Mouse (Mus musculus) ES-E14 (cell line): ENCODE data around the gene Asns.

Source experiments
- HCFC1 ChIP-seq: IDR thresholded peaks from 2 replicates; pipeline ENCODE4 v1.6.1; 2012; ENCODE audit warnings: low read length, inconsistent platforms, borderline replicate concordance; ENCODE audit not compliant: insufficient read depth
- ZC3H11A ChIP-seq: IDR thresholded peaks from 2 replicates; pipeline ENCODE4 v1.6.1; 2012; ENCODE audit warnings: low read depth, mild to moderate bottlenecking, inconsistent platforms, low read length, borderline replicate concordance
- ZNF384 ChIP-seq: IDR thresholded peaks from 2 replicates; pipeline ENCODE4 v1.6.1; 2012; ENCODE audit warnings: low read depth, low read length, inconsistent platforms

DNA sequence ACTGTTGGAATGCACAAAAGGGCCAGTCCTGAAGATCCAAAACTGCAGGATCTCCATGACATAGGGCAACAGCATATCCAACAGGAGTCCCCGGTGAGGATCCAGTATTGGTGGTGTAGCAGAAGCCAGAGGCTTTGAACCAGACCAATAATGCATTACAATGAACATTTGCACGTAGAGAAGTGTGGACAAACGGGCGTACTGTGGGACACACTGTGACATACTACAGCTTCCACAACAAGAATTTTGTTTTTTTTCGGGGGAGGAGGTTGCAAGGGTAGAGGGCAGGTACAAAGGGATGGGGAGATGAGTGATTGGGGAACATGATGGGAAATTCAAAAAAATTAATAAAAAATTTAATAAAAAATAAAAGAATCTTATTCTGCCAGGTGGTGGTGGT is 23.3 kb downstream of the Asns start:
- TF ChIP-seq ZNF384 (no peak), ZC3H11A (no peak), HCFC1 (no peak)
